ENCODE assay signal across 7 mouse cellular contexts in genomic region chr9:75071706-75072192, GRCm38 (mm10). TPM values are rescaled to one million over a fixed set of nuclear protein-coding genes. Genes with fewer than 3 reads are reported as not detected.
DNase-seq lines count a peak whose midpoint lies in the region; ATAC-seq and TF ChIP-seq lines count a peak whose summit lies in the region.

No protein-coding gene starts in this region.

- H3K4me2 ChIP-seq in neural tube, embryonic 11.5 days (ENCODE audit: low read depth), result peak overlapping the region; percentile 74
- peak overlapping the region; percentile 65 for H3K4me2 ChIP-seq in hindbrain, embryonic 15.5 days

- no peaks in the 10 kb centered on the region for H3K36me3 ChIP-seq in neural tube, embryonic 11.5 days (ENCODE audit: control insufficient read depth, insufficient read depth, low read length)
- no peaks in the 10 kb centered on the region for H3K36me3 ChIP-seq in hindbrain, embryonic 15.5 days

- 1% methylated on average over 28 of the region's 29 CpGs for WGBS in neural tube, embryonic 11.5 days
- under 1% methylated on average over 29 of the region's 29 CpGs for WGBS in hindbrain, embryonic 15.5 days
- 1% methylated on average over 29 of the region's 29 CpGs for WGBS in lung, adult 2 months

- DNase-seq in neural tube, embryonic 11.5 days (ENCODE audit: low spot score), result peak; percentile 70
- DNase-seq in neural tube, embryonic 10.5 days (ENCODE audit: extremely low spot score, low spot score), result no peak
- peak; percentile 50 for DNase-seq in NIH3T3 (ENCODE audit: low read depth)
- DNase-seq in lung, adult 2 months, result no peak

- peak overlapping the region; percentile 96 for H3K9ac ChIP-seq in neural tube, embryonic 11.5 days (ENCODE audit: low read length)
- peak overlapping the region; percentile 91 for H3K9ac ChIP-seq in hindbrain, embryonic 15.5 days

- no peak for TF ChIP-seq POLR2A in embryonic fibroblast, embryonic 13.5 days (IDR thresholded peaks at IDR 0.05; ENCODE audit: low read depth, low read length)
- no peak for TF ChIP-seq POLR2A in lung, adult 2 months (IDR thresholded peaks at IDR 0.05; ENCODE audit: borderline replicate concordance, extremely low read depth, low read depth, low read length)

- ATAC-seq in neural tube, embryonic 11.5 days (ENCODE audit: insufficient read depth, low FRiP score, low TSS enrichment), result peak; percentile 38; the same call in 1 of the 2 replicates
- no peak; the same call in 1 of the 2 replicates for ATAC-seq in hindbrain, embryonic 15.5 days (ENCODE audit: low FRiP score, low read depth)
- peak; percentile 52; the same call in 1 of the 2 replicates for ATAC-seq in neutrophil, adult 5-6 weeks (ENCODE audit: extremely low read depth, insufficient number of reproducible peaks, low FRiP score, poor library complexity, severe bottlenecking)

- TF ChIP-seq CTCF in embryonic fibroblast, embryonic 13.5 days (IDR thresholded peaks at IDR 0.05; ENCODE audit: borderline replicate concordance, insufficient read depth, low read length), result no peak
- no peak for TF ChIP-seq CTCF in lung, adult 2 months (IDR thresholded peaks at IDR 0.05; ENCODE audit: insufficient read depth, low read length)

- H3K9me3 ChIP-seq in neural tube, embryonic 11.5 days (ENCODE audit: control insufficient read depth, low read length), result no peaks in the 10 kb centered on the region
- no peaks in the 10 kb centered on the region for H3K9me3 ChIP-seq in hindbrain, embryonic 15.5 days

- no peaks in the 10 kb centered on the region for H3K4me1 ChIP-seq in neural tube, embryonic 11.5 days (ENCODE audit: control insufficient read depth, insufficient read depth, low read length)
- no peaks in the 10 kb centered on the region; the same call in 1 of the 2 replicates for H3K4me1 ChIP-seq in embryonic fibroblast, embryonic 13.5 days (ENCODE audit: control insufficient read depth, insufficient read depth, low read length)
- H3K4me1 ChIP-seq in hindbrain, embryonic 15.5 days (replicated peaks), result peaks cover 28% of the 10 kb centered on the region
- peaks cover 7% of the 10 kb centered on the region for H3K4me1 ChIP-seq in lung, adult 2 months (ENCODE audit: control insufficient read depth, insufficient read depth, low read length)

- H3K27me3 ChIP-seq in neural tube, embryonic 11.5 days (ENCODE audit: control insufficient read depth, insufficient read depth, low read length), result no peaks in the 10 kb centered on the region
- no peaks in the 10 kb centered on the region for H3K27me3 ChIP-seq in hindbrain, embryonic 15.5 days

- peak overlapping the region; percentile 86 for H3K4me3 ChIP-seq in neural tube, embryonic 11.5 days (ENCODE audit: low read depth, low read length)
- peak overlapping the region; percentile 92 for H3K4me3 ChIP-seq in embryonic fibroblast, embryonic 13.5 days (ENCODE audit: insufficient read depth, low read length)
- peak overlapping the region; percentile 98 for H3K4me3 ChIP-seq in hindbrain, embryonic 15.5 days
- peak overlapping the region; percentile 69 for H3K4me3 ChIP-seq in lung, adult 2 months (replicated peaks; ENCODE audit: extremely low read depth, low read depth, low read length)

- peak overlapping the region; percentile 96 for H3K27ac ChIP-seq in neural tube, embryonic 11.5 days (ENCODE audit: low read depth, low read length)
- H3K27ac ChIP-seq in embryonic fibroblast, embryonic 13.5 days (ENCODE audit: insufficient read depth, low read length), result peak overlapping the region; percentile 15
- peak overlapping the region; percentile 97 for H3K27ac ChIP-seq in hindbrain, embryonic 15.5 days (replicated peaks)

RNA-seq across cellular contexts. Expression of gene Myo5a, which starts 0.9 kb away (rescaled TPM):
- 29.4 and 35.3 TPM in 2 replicates for polyA plus RNA-seq in neural tube, embryonic 11.5 days (2014; fragmentation: Nextera tagmentation; extraction: Ambion mirVana)
- polyA plus RNA-seq in embryonic fibroblast, embryonic 13.5 days (2011; ENCODE audit: insufficient read length, low read depth, missing spikeins), result 103 and 123 TPM in 2 replicates
- polyA plus RNA-seq in hindbrain, embryonic 15.5 days (2015; fragmentation: Nextera tagmentation; extraction: Ambion mirVana), result 34.2 and 41.1 TPM in 2 replicates
- polyA plus RNA-seq in lung, adult 2 months (2012; rRNA removed), result 3.1 and 5.8 TPM in 2 replicates
- 177 and 183 TPM in 2 replicates for total RNA-seq in neutrophil, adult 5-6 weeks (2017)

RNA-seq across cellular contexts. Expression of gene Arpp19, which starts 34.3 kb away (rescaled TPM):
- 302 and 316 TPM in 2 replicates for polyA plus RNA-seq in neural tube, embryonic 11.5 days (2014; fragmentation: Nextera tagmentation; extraction: Ambion mirVana)
- polyA plus RNA-seq in embryonic fibroblast, embryonic 13.5 days (2011; ENCODE audit: insufficient read length, low read depth, missing spikeins), result 220 and 227 TPM in 2 replicates
- 197 and 204 TPM in 2 replicates for polyA plus RNA-seq in hindbrain, embryonic 15.5 days (2015; fragmentation: Nextera tagmentation; extraction: Ambion mirVana)
- polyA plus RNA-seq in lung, adult 2 months (2012; rRNA removed), result 9.0 and 16.1 TPM in 2 replicates
- total RNA-seq in neutrophil, adult 5-6 weeks (2017), result 110 and 123 TPM in 2 replicates

Comparison
In these comparisons a context has a peak if more than half of its experiments do, and no peak if none do; other contexts are left out.
1. DNase-seq: peak in neural tube, embryonic 11.5 days (single experiment) and NIH3T3 (single experiment); none in neural tube, embryonic 10.5 days (single experiment) and lung, adult 2 months (single experiment).
2. H3K27ac ChIP-seq: peak in every context shown above with its lines; median percentile 97 in hindbrain, embryonic 15.5 days; 96 in neural tube, embryonic 11.5 days; 15 in embryonic fibroblast, embryonic 13.5 days.
3. RNA of gene Arpp19, which starts 34.3 kb away (polyA plus RNA-seq): 302 to 316 TPM in neural tube, embryonic 11.5 days, 220 to 227 TPM in embryonic fibroblast, embryonic 13.5 days and 197 to 204 TPM in hindbrain, embryonic 15.5 days; 9.0 to 16.1 TPM in lung, adult 2 months; every median in the first group is over 10 times any median in the second.
4. Peak in every context shown above with its lines, with median percentiles within 50 percentile points of each other: H3K4me3 ChIP-seq.